Mouse (Mus musculus): Measurements from ENCODE around the gene Sh3bgrl2. TPM values are rescaled to one million over a fixed set of nuclear protein-coding genes. Genes with fewer than 3 reads are reported as not detected.

Gene Sh3bgrl2
- polyA plus RNA-seq, 1 experiment from 2014 or later, result 19.4 TPM

DNA sequence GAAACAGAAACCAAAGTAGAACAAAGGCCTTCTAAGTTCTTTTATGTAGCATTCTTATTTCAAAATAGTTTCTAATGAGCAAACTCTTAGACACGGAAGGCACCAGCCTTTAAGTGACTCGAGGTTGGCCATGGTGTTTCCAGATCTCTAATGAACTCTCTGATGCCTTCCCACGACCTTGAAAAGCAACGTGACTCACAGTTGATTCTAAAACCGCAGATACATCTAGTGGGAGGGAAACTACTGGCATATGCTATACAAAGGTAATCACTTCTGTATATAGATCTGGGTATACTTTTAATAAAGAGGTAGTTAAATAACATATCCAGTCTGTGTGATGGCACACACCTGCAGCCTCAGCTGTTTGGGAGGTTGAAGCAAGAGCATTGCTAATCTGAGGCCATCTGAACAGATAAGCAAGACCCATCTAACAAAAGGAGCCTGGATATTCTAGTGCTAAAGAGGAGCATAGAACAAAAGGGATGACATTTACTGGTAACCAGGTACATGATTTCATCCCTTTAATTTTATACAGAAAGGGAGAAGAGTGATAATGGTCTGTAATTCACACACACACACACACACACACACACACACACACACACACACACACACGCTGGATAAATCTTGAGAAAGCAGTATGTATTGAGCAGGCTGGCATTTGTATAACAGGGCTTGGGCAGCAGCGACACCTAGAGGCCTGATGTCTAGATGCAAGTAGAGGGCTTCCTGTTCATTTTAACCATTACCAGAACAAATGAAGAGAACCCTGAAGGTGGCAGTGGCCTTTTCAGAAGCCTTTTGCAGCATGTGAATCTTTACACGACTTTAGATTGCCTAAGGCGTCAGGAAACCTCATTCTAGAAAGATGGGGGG, 61.5 kb downstream of the Sh3bgrl2 start:
- WGBS, result 34% methylated on average over 9 of the region's 9 CpGs
- H3K27ac ChIP-seq (ENCODE audit: low read length), result no peak overlapping the region

DNA sequence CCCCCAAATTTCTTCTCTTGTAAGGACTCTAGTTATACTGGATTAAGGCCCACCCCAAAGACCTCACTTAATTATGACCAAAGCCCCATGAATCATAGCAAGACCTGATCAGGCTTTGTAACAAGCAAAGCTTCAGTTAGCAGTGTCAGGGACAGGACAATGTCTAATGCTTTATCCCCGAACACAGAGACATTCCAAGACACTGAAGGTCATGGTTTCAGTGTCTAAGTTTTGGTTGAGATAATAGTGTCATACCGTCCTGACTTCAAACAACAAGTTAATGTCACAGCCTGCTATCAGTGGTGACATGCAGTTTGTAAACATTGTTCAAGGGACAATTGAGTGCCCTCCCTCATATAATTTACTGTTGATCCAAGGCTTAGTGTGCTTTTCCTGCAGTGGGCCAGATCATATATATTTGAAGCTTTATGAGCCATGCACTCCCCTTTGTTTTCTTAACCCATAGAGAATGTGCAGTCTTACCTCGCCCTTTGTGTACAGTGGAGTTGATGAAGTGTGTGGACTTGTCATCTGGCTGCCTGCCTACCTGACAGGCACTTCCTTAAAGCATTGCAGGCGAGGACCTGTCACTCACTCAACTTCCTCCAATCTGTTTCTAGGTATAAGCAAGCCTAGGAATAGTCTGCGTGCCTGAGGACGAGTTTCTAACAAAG, 67.9 kb downstream of the Sh3bgrl2 start:
- 53% methylated on average over 6 of the region's 6 CpGs for WGBS
- H3K36me3 ChIP-seq (ENCODE audit: control insufficient read depth, insufficient read depth), result no peaks in the 10 kb centered on the region
- no peak overlapping the region for H3K4me2 ChIP-seq (ENCODE audit: low read length)
- no peak overlapping the region for H3K4me3 ChIP-seq (replicated peaks; ENCODE audit: low read length)
- H3K27ac ChIP-seq (ENCODE audit: low read length), result no peak overlapping the region
- H3K27me3 ChIP-seq (replicated peaks; ENCODE audit: control insufficient read depth, insufficient read depth, low read length), result no peaks in the 10 kb centered on the region
- H3K9ac ChIP-seq (replicated peaks; ENCODE audit: low read depth, low read length), result no peak overlapping the region
- H3K4me1 ChIP-seq (replicated peaks; ENCODE audit: control insufficient read depth, insufficient read depth, low read length), result no peaks in the 10 kb centered on the region; the same call in 1 of the 2 replicates
- no peaks in the 10 kb centered on the region for H3K9me3 ChIP-seq (ENCODE audit: control insufficient read depth, low read length)
- ATAC-seq, result peak; percentile 33; the same call in 1 of the 2 replicates

More for the DNA sequence above, 61.5 kb downstream of the Sh3bgrl2 start:
- Histone ChIP-seq H3K9me3 (ENCODE audit: control insufficient read depth, low read length) (no peaks in the 10 kb centered on the region), H3K9ac (replicated peaks; ENCODE audit: low read depth, low read length) (no peak overlapping the region), H3K36me3 (ENCODE audit: control insufficient read depth, insufficient read depth) (no peaks in the 10 kb centered on the region), H3K4me3 (replicated peaks; ENCODE audit: low read length) (no peak overlapping the region), H3K27me3 (replicated peaks; ENCODE audit: control insufficient read depth, insufficient read depth, low read length) (no peaks in the 10 kb centered on the region), H3K4me1 (replicated peaks; ENCODE audit: control insufficient read depth, insufficient read depth, low read length) (peaks cover 10% of the 10 kb centered on the region; the same call in 1 of the 2 replicates), H3K4me2 (ENCODE audit: low read length) (no peak overlapping the region)
- peak; percentile 90 for ATAC-seq

DNA sequence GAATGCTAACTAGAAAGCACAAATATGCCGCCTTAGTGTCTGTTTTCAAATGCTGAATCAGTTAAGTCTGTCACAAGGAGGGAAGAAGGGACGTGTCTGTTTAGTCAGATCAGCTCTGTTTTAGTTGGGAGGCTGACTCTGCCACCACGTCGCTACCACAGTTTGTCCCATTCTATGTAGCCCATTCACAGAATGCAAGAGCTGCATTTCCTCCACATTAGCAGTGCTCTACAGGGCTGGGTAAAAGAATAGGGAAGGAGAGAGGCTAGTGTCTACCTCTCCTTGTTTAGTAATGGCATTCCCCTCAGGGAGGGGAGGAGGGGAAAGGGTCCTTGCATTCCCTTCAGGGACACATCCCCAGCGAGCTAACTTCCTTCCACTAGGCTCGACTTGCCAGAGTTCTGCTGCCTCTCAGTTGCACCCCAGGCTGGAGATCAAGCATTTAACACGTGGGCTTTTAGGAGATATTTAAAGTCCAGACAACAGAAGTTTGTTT, 68.5 kb downstream of the Sh3bgrl2 start:
- Histone ChIP-seq H3K36me3 (ENCODE audit: control insufficient read depth, insufficient read depth) (no peaks in the 10 kb centered on the region), H3K27ac (ENCODE audit: low read length) (no peak overlapping the region), H3K9me3 (ENCODE audit: control insufficient read depth, low read length) (no peaks in the 10 kb centered on the region), H3K27me3 (replicated peaks; ENCODE audit: control insufficient read depth, insufficient read depth, low read length) (no peaks in the 10 kb centered on the region), H3K4me3 (replicated peaks; ENCODE audit: low read length) (no peak overlapping the region), H3K4me2 (ENCODE audit: low read length) (no peak overlapping the region), H3K9ac (replicated peaks; ENCODE audit: low read depth, low read length) (no peak overlapping the region), H3K4me1 (replicated peaks; ENCODE audit: control insufficient read depth, insufficient read depth, low read length) (no peaks in the 10 kb centered on the region; the same call in 1 of the 2 replicates)
- WGBS, result 39% methylated on average over 7 of the region's 7 CpGs
- ATAC-seq, result no peak

DNA sequence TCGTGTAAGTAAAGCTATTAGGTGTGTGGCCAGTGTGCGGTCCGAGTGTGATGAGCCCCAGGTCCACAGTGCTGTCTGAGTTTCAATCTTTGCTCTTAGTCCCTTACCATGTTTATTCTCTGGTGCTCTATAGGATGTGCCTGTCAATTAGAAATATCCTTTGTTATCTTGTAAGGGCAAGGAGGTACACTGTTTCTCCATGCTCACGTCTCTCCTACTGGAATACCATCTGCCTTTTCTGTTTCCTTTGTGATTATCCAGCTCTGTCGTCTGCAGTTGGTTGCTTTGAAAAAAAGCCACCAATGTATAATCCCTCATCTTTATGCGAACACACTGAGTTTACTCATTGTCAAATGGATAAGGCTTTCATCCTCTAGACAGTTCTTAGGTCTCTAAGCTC, 75.3 kb downstream of the Sh3bgrl2 start:
- 0 out of 2 replicates have a peak, but pooled peaks cover 2% of the 10 kb centered on the region for H3K4me1 ChIP-seq (replicated peaks; ENCODE audit: control insufficient read depth, insufficient read depth, low read length)
- no peak for ATAC-seq
- WGBS, result 68% methylated on average over 6 of the region's 6 CpGs

DNA sequence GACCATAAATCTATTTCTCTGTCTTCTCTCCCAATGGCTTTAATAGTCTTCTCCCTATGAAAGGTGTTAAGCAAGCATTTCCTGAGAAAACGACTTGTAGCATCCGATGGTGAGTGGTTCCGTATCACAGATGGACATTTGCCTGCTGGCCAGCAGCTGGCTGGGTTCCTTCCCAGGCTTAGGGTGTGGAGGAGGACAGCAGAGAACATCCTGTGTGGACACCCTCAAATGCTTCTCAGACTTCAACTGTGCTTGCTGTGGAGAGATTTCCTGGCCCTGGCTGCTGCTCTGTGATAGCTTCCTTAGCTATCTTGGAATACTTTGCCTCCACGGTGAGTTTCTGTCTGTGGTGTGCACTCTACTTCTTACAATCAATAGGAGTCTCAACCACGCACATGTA, 76.1 kb downstream of the Sh3bgrl2 start:
- 88% methylated on average over 5 of the region's 5 CpGs for WGBS
- H3K27ac ChIP-seq (ENCODE audit: low read length), result no peak overlapping the region

More for the DNA sequence above, 75.3 kb downstream of the Sh3bgrl2 start:
- Histone ChIP-seq H3K9ac (replicated peaks; ENCODE audit: low read depth, low read length) (no peak overlapping the region), H3K4me3 (replicated peaks; ENCODE audit: low read length) (no peak overlapping the region), H3K36me3 (ENCODE audit: control insufficient read depth, insufficient read depth) (no peaks in the 10 kb centered on the region), H3K27ac (ENCODE audit: low read length) (no peak overlapping the region), H3K9me3 (ENCODE audit: control insufficient read depth, low read length) (no peaks in the 10 kb centered on the region), H3K4me2 (ENCODE audit: low read length) (no peak overlapping the region), H3K27me3 (replicated peaks; ENCODE audit: control insufficient read depth, insufficient read depth, low read length) (no peaks in the 10 kb centered on the region)

DNA sequence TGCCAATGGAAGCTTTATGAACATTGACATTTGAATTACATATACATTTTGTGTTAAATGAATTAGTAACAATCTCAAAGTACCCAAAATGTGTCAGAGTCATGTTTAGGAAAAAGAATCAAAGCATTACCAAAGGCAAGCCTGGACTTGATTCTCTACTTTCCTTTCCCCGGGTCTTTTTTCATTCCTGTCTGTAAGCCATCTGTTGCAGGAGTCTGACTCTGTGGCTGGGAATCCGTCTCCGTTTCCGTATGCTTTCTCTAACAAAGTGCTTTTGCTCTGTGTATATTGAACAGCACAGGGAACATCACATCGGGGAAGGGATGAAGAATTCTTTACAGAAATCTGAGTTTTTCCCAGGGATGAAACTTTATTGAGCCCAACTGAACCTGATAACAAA, 77.0 kb downstream of the Sh3bgrl2 start:
- Histone ChIP-seq H3K4me1 (replicated peaks; ENCODE audit: control insufficient read depth, insufficient read depth, low read length) (peaks cover 8% of the 10 kb centered on the region), H3K9me3 (ENCODE audit: control insufficient read depth, low read length) (no peaks in the 10 kb centered on the region), H3K27me3 (replicated peaks; ENCODE audit: control insufficient read depth, insufficient read depth, low read length) (no peaks in the 10 kb centered on the region), H3K9ac (replicated peaks; ENCODE audit: low read depth, low read length) (no peak overlapping the region), H3K27ac (ENCODE audit: low read length) (no peak overlapping the region), H3K4me2 (ENCODE audit: low read length) (no peak overlapping the region), H3K36me3 (ENCODE audit: control insufficient read depth, insufficient read depth) (no peaks in the 10 kb centered on the region), H3K4me3 (replicated peaks; ENCODE audit: low read length) (no peak overlapping the region)
- WGBS, result 65% methylated on average over 5 of the region's 5 CpGs
- ATAC-seq, result no peak

More for the DNA sequence above, 76.1 kb downstream of the Sh3bgrl2 start:
- Histone ChIP-seq H3K36me3 (ENCODE audit: control insufficient read depth, insufficient read depth) (no peaks in the 10 kb centered on the region), H3K9ac (replicated peaks; ENCODE audit: low read depth, low read length) (no peak overlapping the region), H3K4me3 (replicated peaks; ENCODE audit: low read length) (no peak overlapping the region), H3K4me1 (replicated peaks; ENCODE audit: control insufficient read depth, insufficient read depth, low read length) (peaks cover 7% of the 10 kb centered on the region), H3K27me3 (replicated peaks; ENCODE audit: control insufficient read depth, insufficient read depth, low read length) (no peaks in the 10 kb centered on the region), H3K4me2 (ENCODE audit: low read length) (no peak overlapping the region), H3K9me3 (ENCODE audit: control insufficient read depth, low read length) (no peaks in the 10 kb centered on the region)
- ATAC-seq, result no peak

DNA sequence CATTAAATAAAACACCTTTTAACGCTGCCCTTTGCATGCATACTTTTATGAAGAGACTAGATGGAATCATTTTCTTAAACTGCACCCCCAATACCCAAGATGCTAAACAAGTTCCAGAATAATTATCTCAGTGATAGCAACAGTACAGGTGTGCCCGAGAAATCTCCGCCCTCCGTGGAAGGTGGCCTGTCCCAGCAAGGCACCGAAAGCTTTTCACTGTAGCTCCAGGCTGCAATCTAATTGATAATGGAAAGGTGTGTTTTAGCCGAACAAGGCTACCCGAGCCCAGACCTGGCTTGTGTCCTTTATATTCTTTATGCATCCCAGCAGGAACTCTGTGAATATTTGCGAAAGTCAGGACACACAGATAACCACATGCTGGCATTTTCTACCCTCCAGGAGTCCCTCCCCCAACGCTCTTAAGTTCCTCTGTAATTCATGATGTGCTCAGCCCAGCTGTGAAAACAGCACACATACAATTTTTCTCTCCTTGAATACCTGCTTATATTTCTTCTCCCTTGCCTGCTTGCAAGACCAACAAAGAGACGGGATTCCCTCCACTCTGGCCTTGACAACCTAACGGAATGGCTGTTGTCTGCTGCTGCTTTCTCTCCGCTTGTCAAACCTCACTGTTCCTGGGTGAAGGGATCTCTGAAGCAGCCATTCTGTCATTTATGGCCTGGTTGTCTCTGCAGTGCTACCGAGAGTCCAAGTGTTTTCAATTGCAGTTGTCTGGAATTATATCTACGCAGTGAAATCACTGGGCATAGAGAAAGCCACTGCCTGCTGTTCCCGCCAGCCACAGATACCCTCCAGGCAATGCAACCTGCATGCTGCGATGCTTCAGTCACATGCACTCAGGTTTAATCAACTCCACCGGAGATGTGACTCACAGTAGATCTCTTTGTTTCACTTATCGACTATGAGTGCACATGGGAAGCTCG, 80.8 kb downstream of the Sh3bgrl2 start:
- no peaks in the 10 kb centered on the region for H3K36me3 ChIP-seq (ENCODE audit: control insufficient read depth, insufficient read depth)
- H3K27ac ChIP-seq (ENCODE audit: low read length), result peak overlapping the region; percentile 2; the same call in 1 of the 2 replicates
- H3K9me3 ChIP-seq (ENCODE audit: control insufficient read depth, low read length), result no peaks in the 10 kb centered on the region
- WGBS, result 29% methylated on average over 19 of the region's 19 CpGs
- H3K4me3 ChIP-seq (replicated peaks; ENCODE audit: low read length), result no peak overlapping the region
- peak; percentile 75 for ATAC-seq
- peak overlapping the region; percentile 5; the same call in 1 of the 2 replicates for H3K4me2 ChIP-seq (ENCODE audit: low read length)
- H3K27me3 ChIP-seq (replicated peaks; ENCODE audit: control insufficient read depth, insufficient read depth, low read length), result no peaks in the 10 kb centered on the region
- H3K4me1 ChIP-seq (replicated peaks; ENCODE audit: control insufficient read depth, insufficient read depth, low read length), result peaks cover 6% of the 10 kb centered on the region
- H3K9ac ChIP-seq (replicated peaks; ENCODE audit: low read depth, low read length), result no peak overlapping the region; the same call in 1 of the 2 replicates

DNA sequence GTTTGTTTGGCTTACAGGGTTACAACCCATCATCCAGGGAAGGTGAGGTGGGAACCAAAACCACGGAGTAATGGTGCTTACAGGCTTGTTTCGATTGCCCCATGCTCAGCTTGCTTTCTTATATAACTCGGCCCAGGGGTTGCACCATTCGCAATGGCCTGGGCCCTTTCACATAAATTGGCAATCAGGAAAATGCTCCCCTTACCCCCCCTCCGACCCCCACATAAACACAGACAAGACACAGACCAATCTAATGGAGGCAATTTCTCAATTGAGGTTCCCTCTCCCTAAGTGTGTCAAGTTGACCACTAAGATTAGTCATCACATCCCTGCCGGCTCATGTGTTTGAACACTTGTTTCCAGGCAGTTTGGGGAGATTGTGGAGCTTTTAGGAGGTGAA, 82.2 kb downstream of the Sh3bgrl2 start:
- Histone ChIP-seq H3K4me1 (replicated peaks; ENCODE audit: control insufficient read depth, insufficient read depth, low read length) (peaks cover 6% of the 10 kb centered on the region), H3K4me2 (ENCODE audit: low read length) (no peak overlapping the region)
- WGBS, result 83% methylated on average over 6 of the region's 6 CpGs

More for the DNA sequence above, 82.2 kb downstream of the Sh3bgrl2 start:
- Histone ChIP-seq H3K27ac (ENCODE audit: low read length) (no peak overlapping the region), H3K9ac (replicated peaks; ENCODE audit: low read depth, low read length) (no peak overlapping the region), H3K36me3 (ENCODE audit: control insufficient read depth, insufficient read depth) (no peaks in the 10 kb centered on the region), H3K9me3 (ENCODE audit: control insufficient read depth, low read length) (no peaks in the 10 kb centered on the region), H3K4me3 (replicated peaks; ENCODE audit: low read length) (no peak overlapping the region), H3K27me3 (replicated peaks; ENCODE audit: control insufficient read depth, insufficient read depth, low read length) (no peaks in the 10 kb centered on the region)
- ATAC-seq, result no peak

All from forebrain, embryonic 16.5 days (tissue).